Mouse (Mus musculus): ENCODE data around the gene Yars.
"Not testable (repeated sequence)": the region's sequence is repeated elsewhere in the genome, so short reads cannot be mapped to it uniquely, and the experiment has no call there.

Yars gene

GRCm38 (mm10) chr4:129188803-129189541 is 588 bp upstream of the Yars start:
- DNase-seq (ENCODE audit: low spot score in 2 of 2), result peak; percentile 21 to 41

- DNase-seq (ENCODE audit: low spot score in 2 of 2), result no peak
Measured at GRCm38 (mm10) chr4:129190538-129190937, 978 bp downstream of the Yars start.

DNA sequence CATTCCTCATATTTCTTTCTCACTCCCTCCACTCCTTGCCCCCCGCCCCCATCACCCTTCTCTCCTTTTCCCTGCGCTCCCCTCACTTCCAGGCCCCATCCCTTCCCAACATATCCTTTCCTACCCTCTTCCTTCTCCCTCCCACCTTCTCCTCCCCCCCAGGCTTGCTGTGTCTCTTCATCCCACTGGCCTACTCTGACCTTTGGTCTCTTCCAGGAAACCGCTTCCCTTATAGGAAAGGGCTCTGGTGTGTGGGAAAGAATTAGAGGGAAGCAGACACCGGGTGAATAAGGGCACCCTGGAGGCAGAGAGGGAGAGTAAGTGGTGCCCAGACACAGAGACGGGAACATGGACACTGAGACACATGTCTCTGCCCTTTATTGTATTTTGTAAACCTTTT is 2.1 kb downstream of the Yars start:
- DNase-seq (ENCODE audit: low spot score in 2 of 2), result no peak

GRCm38 (mm10) chr4:129194280-129194679 is 4.7 kb downstream of the Yars start:
- no peak for DNase-seq (ENCODE audit: low spot score in 2 of 2)

DNA sequence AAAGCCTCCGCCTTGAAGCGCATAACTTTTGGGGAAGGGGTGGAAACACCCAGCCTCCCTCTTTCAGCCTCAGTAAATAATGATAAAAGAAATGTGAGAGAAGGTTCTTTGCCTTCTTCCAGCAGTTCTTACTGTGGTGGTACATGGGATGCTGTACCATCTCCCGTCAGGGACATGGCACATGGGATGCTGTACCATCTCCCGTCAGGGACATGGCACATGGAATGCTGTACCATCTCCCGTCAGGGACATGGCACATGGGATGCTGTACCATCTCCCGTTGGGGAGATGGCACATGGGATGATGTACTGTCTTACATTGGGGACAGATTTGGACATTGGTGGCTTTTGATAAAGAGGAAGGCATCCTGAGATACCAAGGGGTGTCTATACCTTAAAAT is 8.0 kb downstream of the Yars start:
- DNase-seq (ENCODE audit: low spot score in 2 of 2), result no peak

GRCm38 (mm10) chr4:129204655-129205054 is 15.1 kb downstream of the Yars start:
- DNase-seq (ENCODE audit: low spot score in 2 of 2), result no peak

GRCm38 (mm10) chr4:129206792-129207191 is 17.2 kb downstream of the Yars start:
- DNase-seq (ENCODE audit: low spot score in 2 of 2), result no peak

GRCm38 (mm10) chr4:129209504-129209903 is 19.9 kb downstream of the Yars start:
- DNase-seq (ENCODE audit: low spot score in 2 of 2), result no peak

DNA sequence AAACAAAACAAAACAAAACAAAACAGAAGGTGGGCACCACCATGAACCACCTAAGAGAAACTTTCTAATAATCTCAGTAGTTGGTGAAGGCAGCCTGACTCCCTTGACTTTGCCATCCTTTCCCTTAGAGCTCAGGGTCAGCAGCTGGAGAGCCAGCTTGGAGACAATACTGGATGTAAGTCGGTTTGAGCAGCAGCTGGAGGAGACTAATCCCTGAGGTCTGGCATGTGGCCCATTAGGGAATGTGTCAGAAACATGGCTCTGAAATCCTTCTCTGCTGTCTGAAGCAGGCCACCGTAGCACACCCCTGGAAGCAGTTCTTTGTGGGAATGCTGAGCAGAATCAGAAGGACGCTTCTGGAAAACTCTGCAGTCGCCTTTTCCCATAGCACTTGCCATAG is 21.9 kb downstream of the Yars start:
- no peak for DNase-seq (ENCODE audit: low spot score in 2 of 2)

GRCm38 (mm10) chr4:129212486-129212885 is 22.9 kb downstream of the Yars start:
- not testable (repeated sequence) for DNase-seq (ENCODE audit: low spot score in 2 of 2)

- no peak for DNase-seq (ENCODE audit: low spot score in 2 of 2)
Measured at GRCm38 (mm10) chr4:129218569-129219175, 29.1 kb downstream of the Yars start.

- no peak for DNase-seq (ENCODE audit: low spot score in 2 of 2)
Measured at GRCm38 (mm10) chr4:129219198-129219597, 29.6 kb downstream of the Yars start.

- no peak for DNase-seq (ENCODE audit: low spot score in 2 of 2)
Measured at GRCm38 (mm10) chr4:129220376-129221089, 31.0 kb downstream of the Yars start.

DNA sequence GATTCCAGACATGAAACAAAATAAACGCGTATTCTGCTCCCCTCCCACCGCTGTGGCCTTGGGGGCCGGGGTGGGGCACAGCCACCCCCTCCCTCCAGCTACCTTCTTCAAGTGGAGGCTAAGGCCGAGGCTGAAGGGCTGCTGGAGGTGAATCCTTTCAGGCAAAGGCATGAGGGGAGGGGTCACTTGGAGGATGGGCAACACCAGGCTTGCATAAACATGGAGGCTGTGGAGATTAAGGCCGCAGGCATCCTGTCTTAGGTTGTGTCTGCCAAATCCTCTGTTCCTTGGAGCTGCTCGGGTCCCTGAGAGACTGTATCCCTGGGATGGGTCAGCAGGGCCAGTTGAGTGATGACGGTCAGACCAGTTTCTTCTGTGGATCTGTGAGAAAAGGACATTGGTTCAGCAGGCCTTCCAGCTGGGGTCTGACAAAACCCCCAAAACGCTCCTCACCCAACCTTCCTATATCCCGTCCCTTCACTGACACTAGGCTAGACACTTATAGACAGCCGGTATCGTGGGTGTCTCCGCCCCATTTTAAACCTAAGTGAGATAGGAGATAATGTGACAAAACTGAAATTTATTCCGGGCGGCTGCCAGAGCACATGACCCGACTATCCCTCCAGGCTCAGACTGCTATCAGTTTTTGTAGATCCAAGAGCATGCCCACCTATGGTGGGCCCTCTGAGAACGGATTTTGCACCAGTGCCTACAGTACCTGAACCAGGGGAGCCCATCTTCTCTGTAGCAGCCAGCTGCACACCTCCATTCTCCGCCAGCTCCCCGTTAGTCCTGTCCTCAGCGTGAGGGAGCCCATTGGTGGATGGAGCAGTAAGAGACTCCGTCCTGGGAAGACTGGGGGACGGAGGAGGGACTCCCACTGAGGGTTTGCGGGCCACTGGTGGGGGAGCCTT is 31.8 kb downstream of the Yars start:
- no peak for DNase-seq (ENCODE audit: low spot score in 2 of 2)

- no peak for DNase-seq (ENCODE audit: low spot score in 2 of 2)
Measured at GRCm38 (mm10) chr4:129222019-129222925, 32.7 kb downstream of the Yars start.

- no peak for DNase-seq (ENCODE audit: low spot score in 2 of 2)
Measured at GRCm38 (mm10) chr4:129223421-129224281, 34.1 kb downstream of the Yars start.

DNA sequence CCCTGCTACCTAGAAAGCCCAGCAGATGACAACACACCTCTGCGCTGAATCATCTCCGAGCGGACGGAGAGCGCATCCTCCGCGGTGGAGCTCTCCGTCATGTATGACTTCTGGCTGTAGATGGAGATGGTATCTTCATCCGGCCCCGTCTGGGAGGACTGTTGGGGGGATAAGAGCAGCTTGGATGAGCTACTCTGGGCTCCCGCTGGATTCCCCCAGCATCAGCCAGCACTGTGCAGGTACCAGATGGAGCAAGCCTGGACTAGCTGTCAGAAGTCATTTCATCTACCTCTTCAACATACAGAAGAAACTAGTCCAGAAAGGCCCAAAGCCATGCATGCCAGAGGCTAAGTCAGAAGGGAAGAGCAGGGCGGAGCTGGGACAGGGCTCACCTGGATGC is 35.8 kb downstream of the Yars start:
- no peak for DNase-seq (ENCODE audit: low spot score in 2 of 2)

GRCm38 (mm10) chr4:129226441-129226963 is 36.9 kb downstream of the Yars start:
- DNase-seq (ENCODE audit: low spot score in 2 of 2), result no peak

DNA sequence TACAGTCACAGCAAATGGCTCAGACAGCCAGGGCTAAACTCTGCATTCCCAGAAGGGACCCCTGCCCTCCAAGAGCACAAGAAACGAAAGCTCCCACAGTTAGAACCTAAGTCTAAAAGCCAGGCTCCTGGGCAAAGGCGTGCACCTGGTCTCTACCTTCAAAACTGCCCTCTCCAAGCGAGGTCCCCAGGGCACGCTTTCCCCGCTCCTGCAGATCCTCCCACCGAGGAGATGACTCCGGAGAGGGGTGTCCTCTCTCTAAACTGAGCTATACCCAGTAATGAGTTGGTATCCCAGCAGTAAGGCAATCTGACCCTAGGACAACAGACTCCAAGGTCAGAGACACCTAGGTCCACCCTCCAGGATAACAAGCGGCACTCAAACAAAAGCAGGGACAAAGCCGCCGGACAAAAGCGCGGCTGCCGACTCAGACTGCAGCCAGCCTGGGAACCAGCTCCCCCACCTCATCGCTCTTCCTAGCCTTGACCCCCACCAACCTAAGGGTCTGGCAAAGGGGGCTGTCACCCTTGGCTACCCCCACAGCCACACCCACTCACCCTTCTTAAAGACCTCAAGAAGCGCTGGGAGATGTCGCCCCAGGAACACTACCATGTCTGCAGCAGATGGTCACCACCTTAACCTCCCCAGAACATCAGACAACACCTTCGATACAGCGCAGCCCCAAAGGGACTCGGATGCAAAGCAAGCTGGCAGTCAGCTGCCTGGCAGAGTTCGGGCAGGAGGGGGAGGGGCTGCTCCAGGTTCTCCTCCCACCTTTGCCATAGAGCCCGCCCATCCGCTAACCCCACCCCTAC is 37.8 kb downstream of the Yars start:
- DNase-seq (ENCODE audit: low spot score in 2 of 2), result no peak

Measured in urinary bladder, postnatal 36 days (tissue).